In genomic region chr2:27300725-27301443, GRCm38 (mm10) we compare ENCODE assay signal across 13 mouse cellular contexts. TPM values are rescaled to one million over a fixed set of nuclear protein-coding genes. Genes with fewer than 3 reads are reported as not detected.
A peak's percentile ranks its signal among the peaks of the same experiment; 100 is the strongest.
DNase-seq lines count a peak whose midpoint lies in the region; ATAC-seq lines count a peak whose summit lies in the region.
"Had no signal": no experiment of that assay in that cellular context is flagged by ENCODE, and none has a peak within 500 bp of the region (broad histone marks: within the 10 kb centered on the region; RNA-seq: fewer than 3 reads in every experiment).

No protein-coding gene starts in this region.

- no peak overlapping the region for H3K4me3 ChIP-seq in hindbrain, embryonic 12.5 days
- H3K4me3 ChIP-seq in midbrain, embryonic 14.5 days (replicated peaks; ENCODE audit: low read depth, low read length): no peak overlapping the region
- H3K4me3 ChIP-seq: heart, embryonic 15.5 days had no signal

- 76% methylated on average over 13 of the region's 13 CpGs for WGBS in hindbrain, embryonic 12.5 days
- WGBS in midbrain, embryonic 14.5 days: 76% methylated on average over 13 of the region's 13 CpGs

- peaks cover 4% of the 10 kb centered on the region; the same call in 1 of the 2 replicates for H3K36me3 ChIP-seq in hindbrain, embryonic 12.5 days
- H3K36me3 ChIP-seq in midbrain, embryonic 14.5 days (ENCODE audit: control insufficient read depth, insufficient read depth, low read length): peaks cover 6% of the 10 kb centered on the region; the same call in 1 of the 2 replicates
- H3K36me3 ChIP-seq: heart, embryonic 15.5 days had no signal

- intact Hi-C loops in heart, postnatal 14 days (cut with DNase I): no loop called here
- intact Hi-C loops in heart, postnatal 25 days (cut with DNase I): no loop called here

- no peaks in the 10 kb centered on the region for H3K9me3 ChIP-seq in hindbrain, embryonic 12.5 days (replicated peaks)
- H3K9me3 ChIP-seq in midbrain, embryonic 14.5 days (ENCODE audit: control insufficient read depth, low read length): no peaks in the 10 kb centered on the region
- H3K9me3 ChIP-seq: heart, embryonic 15.5 days had no signal

- no peak overlapping the region for H3K4me2 ChIP-seq in hindbrain, embryonic 12.5 days (replicated peaks)
- no peak overlapping the region for H3K4me2 ChIP-seq in midbrain, embryonic 14.5 days (ENCODE audit: low read length)
- H3K4me2 ChIP-seq: heart, embryonic 15.5 days had no signal

- H3K4me1 ChIP-seq in hindbrain, embryonic 12.5 days: peaks cover 44% of the 10 kb centered on the region
- H3K4me1 ChIP-seq in midbrain, embryonic 14.5 days (ENCODE audit: control insufficient read depth, insufficient read depth, low read length): peaks cover 25% of the 10 kb centered on the region

- no peak overlapping the region for H3K9ac ChIP-seq in hindbrain, embryonic 12.5 days
- no peak overlapping the region for H3K9ac ChIP-seq in midbrain, embryonic 14.5 days (replicated peaks; ENCODE audit: low read length)
- H3K9ac ChIP-seq: heart, embryonic 15.5 days had no signal

- ATAC-seq in hindbrain, embryonic 12.5 days (ENCODE audit: low FRiP score): 0 out of 2 replicates have a peak, but pooled peaks have one; percentile 20
- peak; percentile 28; the same call in 1 of the 2 replicates for ATAC-seq in midbrain, embryonic 14.5 days (ENCODE audit: low FRiP score, low TSS enrichment)

- H3K27me3 ChIP-seq in hindbrain, embryonic 12.5 days: no peaks in the 10 kb centered on the region
- H3K27me3 ChIP-seq in midbrain, embryonic 14.5 days (ENCODE audit: control insufficient read depth, insufficient read depth, low read length): no peaks in the 10 kb centered on the region
- H3K27me3 ChIP-seq: heart, embryonic 15.5 days had no signal

- peak; percentile 16 for DNase-seq in heart, postnatal 4 days
- no peak for DNase-seq in heart, postnatal 14 days
- peak; percentile 38 for DNase-seq in adipocyte (ENCODE audit: low spot score)
- no peak for DNase-seq in midbrain, embryonic 14.5 days
- DNase-seq in right cerebral cortex, postnatal 4 days: no peak
- no peak for DNase-seq in heart, postnatal 25 days (ENCODE audit: low spot score)
- no peak for DNase-seq in adrenal gland, postnatal 4 days (ENCODE audit: low spot score in 2 of 2)
- DNase-seq: adrenal gland, adult 2 months; gastrocnemius, postnatal 14 days; kidney, adult 8-10 months; lung, adult 18-20 months had no signal

- peak overlapping the region; percentile 90 for H3K27ac ChIP-seq in hindbrain, embryonic 12.5 days
- H3K27ac ChIP-seq in midbrain, embryonic 14.5 days (replicated peaks; ENCODE audit: low read depth, low read length): peak overlapping the region; percentile 83
- H3K27ac ChIP-seq: heart, embryonic 15.5 days had no signal

RNA-seq across cellular contexts. Expression of gene Sardh, which starts 52.7 kb away (rescaled TPM):
- total RNA-seq in heart, postnatal 4 days (2021): 10 to 100 TPM; 20.4 to 24.9 TPM
- total RNA-seq in heart, postnatal 14 days (2021): 10 to 100 TPM; 15.3 to 15.6 TPM
- 11.8 and 12.2 TPM in 2 replicates for polyA plus RNA-seq in hindbrain, embryonic 12.5 days (2016; fragmentation: Nextera tagmentation; extraction: Ambion mirVana)
- 3.2 and 4.5 TPM in 2 replicates for polyA plus RNA-seq in midbrain, embryonic 14.5 days (2014; fragmentation: Nextera tagmentation; extraction: Ambion mirVana)
- total RNA-seq in heart, postnatal 25 days (2021): 10 to 100 TPM in 1 of 2 experiments, 1 to 10 TPM in 1; 9.7 to 10.2 TPM
- total RNA-seq in adrenal gland, postnatal 4 days (2021): 10 to 100 TPM; 33.3 to 44.3 TPM

Comparison
In these comparisons a context has a peak if more than half of its experiments do, and no peak if none do; other contexts are left out.
1. DNase-seq: peak in heart, postnatal 4 days (single experiment) and adipocyte (single experiment); none in heart, postnatal 14 days (0 of 2), midbrain, embryonic 14.5 days (single experiment), right cerebral cortex, postnatal 4 days (single experiment), heart, postnatal 25 days (single experiment) and adrenal gland, postnatal 4 days (0 of 2).